Mouse (Mus musculus): ENCODE results near the gene Csf3r. TPM values are rescaled to one million over a fixed set of nuclear protein-coding genes. Genes with fewer than 3 reads are reported as not detected.

Gene Csf3r
- total and polyA plus RNA-seq, 2 experiments from 2014 or later, result 0.43 to 0.77 TPM

DNA sequence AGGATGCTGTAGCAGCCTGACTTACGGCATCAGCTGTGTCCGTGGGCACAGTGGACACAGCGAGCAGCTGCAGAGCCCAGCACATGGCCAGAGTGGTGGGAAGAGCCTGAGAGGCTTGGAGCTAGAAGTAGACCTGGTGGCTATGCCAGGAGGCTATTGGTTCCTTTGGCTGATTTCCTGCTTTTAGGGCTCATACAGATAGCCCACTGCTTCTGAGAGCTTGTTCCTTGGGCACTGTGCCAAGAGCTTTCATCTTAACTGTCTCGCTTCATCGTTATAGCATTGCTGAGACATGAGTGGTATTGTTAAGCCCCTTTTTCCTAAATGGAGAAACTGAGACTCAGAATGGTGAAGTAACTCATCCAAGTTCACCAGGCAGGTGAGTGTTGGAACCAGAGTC is 1.5 kb downstream of the Csf3r start:
- Histone ChIP-seq H3K27ac (ENCODE audit: low read depth, low read length) (no peak overlapping the region), H3K4me3 (ENCODE audit: low read depth, low read length) (no peak overlapping the region), H3K36me3 (ENCODE audit: insufficient read depth) (no peaks in the 10 kb centered on the region), H3K4me1 (ENCODE audit: insufficient read depth) (no peaks in the 10 kb centered on the region), H3K4me2 (ENCODE audit: low read depth) (no peak overlapping the region), H3K27me3 (ENCODE audit: insufficient read depth, low read length) (no peaks in the 10 kb centered on the region), H3K9ac (no peak overlapping the region), H3K9me3 (ENCODE audit: low read length) (no peaks in the 10 kb centered on the region)
- ATAC-seq, result no peak
- DNase-seq, result no peak
- TF ChIP-seq CTCF (IDR thresholded peaks at IDR 0.05; ENCODE audit: low read depth), result no peak
- 72% methylated on average over 5 of the region's 5 CpGs for WGBS

DNA sequence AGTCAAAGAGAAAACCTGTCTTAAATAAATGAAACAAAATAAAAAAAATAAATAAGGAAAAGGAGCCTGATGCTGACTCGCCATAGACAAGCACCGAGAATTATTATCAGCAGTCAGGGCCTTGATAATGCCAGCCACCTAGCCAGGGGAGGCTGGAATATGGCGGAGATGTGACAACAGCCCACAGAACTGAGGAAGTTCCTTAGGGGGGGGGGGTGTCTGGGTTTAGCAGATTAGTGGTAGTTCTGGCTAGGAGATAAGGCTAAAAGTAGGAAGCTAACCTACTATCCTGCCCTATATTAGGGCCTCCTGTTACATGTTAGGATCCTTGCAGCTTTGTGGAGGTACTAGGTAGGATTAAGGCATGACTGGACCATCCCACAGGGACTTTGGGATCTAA is 3.6 kb downstream of the Csf3r start:
- 90% methylated on average over 3 of the region's 3 CpGs for WGBS
- H3K27ac ChIP-seq (ENCODE audit: low read depth, low read length), result no peak overlapping the region
- no peak overlapping the region for H3K4me2 ChIP-seq (ENCODE audit: low read depth)
- no peak for TF ChIP-seq CTCF (IDR thresholded peaks at IDR 0.05; ENCODE audit: low read depth)
- DNase-seq (no peak), ATAC-seq (no peak)
- H3K27me3 ChIP-seq (ENCODE audit: insufficient read depth, low read length), result no peaks in the 10 kb centered on the region
- H3K36me3 ChIP-seq (ENCODE audit: insufficient read depth), result no peaks in the 10 kb centered on the region
- H3K9ac ChIP-seq, result no peak overlapping the region
- H3K4me1 ChIP-seq (ENCODE audit: insufficient read depth), result no peaks in the 10 kb centered on the region
- H3K9me3 ChIP-seq (ENCODE audit: low read length), result no peaks in the 10 kb centered on the region
- H3K4me3 ChIP-seq (ENCODE audit: low read depth, low read length), result no peak overlapping the region

DNA sequence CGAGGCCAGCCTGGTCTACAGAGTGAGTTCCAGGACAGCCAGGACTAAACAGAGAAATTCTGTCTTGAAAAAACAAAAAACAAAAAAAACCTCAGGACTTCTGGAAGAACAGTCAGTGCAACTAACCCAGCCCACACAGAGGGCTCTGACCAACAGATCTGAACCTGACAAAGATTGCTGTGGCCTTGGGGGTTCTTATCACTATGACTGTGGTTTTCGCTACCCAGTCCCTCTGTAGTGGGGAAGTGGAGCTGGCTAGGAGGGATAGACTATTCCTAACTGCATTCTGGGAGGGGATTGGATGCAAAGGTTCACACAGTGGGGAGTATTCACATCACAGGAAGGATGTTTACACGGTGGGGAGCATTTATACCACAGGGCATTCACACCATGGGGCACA is 4.7 kb downstream of the Csf3r start:
- DNase-seq (no peak), ATAC-seq (no peak)
- no peak overlapping the region for H3K4me2 ChIP-seq (ENCODE audit: low read depth)
- H3K4me1 ChIP-seq (ENCODE audit: insufficient read depth), result no peaks in the 10 kb centered on the region
- TF ChIP-seq CTCF (IDR thresholded peaks at IDR 0.05; ENCODE audit: low read depth), result no peak
- no peaks in the 10 kb centered on the region for H3K9me3 ChIP-seq (ENCODE audit: low read length)
- H3K27ac ChIP-seq (ENCODE audit: low read depth, low read length), result no peak overlapping the region
- H3K27me3 ChIP-seq (ENCODE audit: insufficient read depth, low read length), result no peaks in the 10 kb centered on the region
- no peak overlapping the region for H3K4me3 ChIP-seq (ENCODE audit: low read depth, low read length)
- 81% methylated on average over 3 of the region's 3 CpGs for WGBS
- H3K9ac ChIP-seq, result no peak overlapping the region
- H3K36me3 ChIP-seq (ENCODE audit: insufficient read depth), result no peaks in the 10 kb centered on the region

DNA sequence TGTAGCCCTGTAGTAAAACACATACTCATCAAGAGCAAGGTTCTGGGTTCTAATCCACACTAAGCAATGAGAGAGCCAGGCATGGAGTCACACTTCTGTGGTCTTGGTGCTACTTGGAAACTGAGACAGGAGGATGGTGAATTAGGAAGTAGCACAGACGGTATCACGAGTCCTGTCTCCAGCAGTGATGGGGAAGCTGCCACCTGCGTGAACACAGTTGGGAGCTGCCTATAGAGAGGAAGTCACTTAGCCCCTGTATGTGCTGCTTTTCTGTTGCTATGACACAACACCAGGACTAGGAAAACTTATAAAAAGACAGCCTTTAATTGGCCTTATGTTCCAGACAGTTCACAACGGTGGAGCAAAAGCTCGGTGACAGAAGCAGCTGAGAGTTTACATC is 6.4 kb downstream of the Csf3r start:
- no peak overlapping the region for H3K9ac ChIP-seq
- no peaks in the 10 kb centered on the region for H3K36me3 ChIP-seq (ENCODE audit: insufficient read depth)
- 63% methylated on average over 5 of the region's 5 CpGs for WGBS
- DNase-seq (no peak), ATAC-seq (no peak)
- H3K27me3 ChIP-seq (ENCODE audit: insufficient read depth, low read length), result no peaks in the 10 kb centered on the region
- H3K9me3 ChIP-seq (ENCODE audit: low read length), result no peaks in the 10 kb centered on the region
- H3K4me2 ChIP-seq (ENCODE audit: low read depth), result no peak overlapping the region
- H3K27ac ChIP-seq (ENCODE audit: low read depth, low read length), result no peak overlapping the region
- no peak for TF ChIP-seq CTCF (IDR thresholded peaks at IDR 0.05; ENCODE audit: low read depth)
- no peak overlapping the region for H3K4me3 ChIP-seq (ENCODE audit: low read depth, low read length)
- H3K4me1 ChIP-seq (ENCODE audit: insufficient read depth), result no peaks in the 10 kb centered on the region

DNA sequence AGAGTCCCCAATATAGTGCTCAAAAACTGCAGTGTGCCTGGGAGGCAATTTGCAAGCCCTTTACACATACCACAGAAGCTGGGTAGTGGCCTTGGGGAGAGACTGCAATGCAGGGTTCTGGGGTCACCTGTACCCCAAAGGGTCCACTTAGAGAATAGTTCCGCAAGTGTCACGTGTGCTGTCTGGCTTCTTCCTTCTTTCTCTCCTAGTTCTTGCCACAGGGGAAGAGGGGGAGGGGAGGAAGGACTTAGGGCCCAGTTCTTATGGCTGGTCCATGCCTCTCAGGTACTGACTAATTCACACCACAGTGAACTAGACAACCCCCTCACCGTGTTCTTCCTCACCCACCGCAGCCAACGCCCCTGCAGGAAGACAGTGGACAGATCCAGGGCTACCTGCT is 11.1 kb downstream of the Csf3r start:
- ATAC-seq (no peak), DNase-seq (no peak)
- TF ChIP-seq CTCF (IDR thresholded peaks at IDR 0.05; ENCODE audit: low read depth), result no peak
- H3K27me3 ChIP-seq (ENCODE audit: insufficient read depth, low read length), result no peaks in the 10 kb centered on the region
- H3K36me3 ChIP-seq (ENCODE audit: insufficient read depth), result no peaks in the 10 kb centered on the region
- H3K9me3 ChIP-seq (ENCODE audit: low read length), result no peaks in the 10 kb centered on the region
- no peak overlapping the region for H3K4me2 ChIP-seq (ENCODE audit: low read depth)
- H3K9ac ChIP-seq, result no peak overlapping the region
- WGBS, result 90% methylated on average over 5 of the region's 5 CpGs
- no peak overlapping the region for H3K4me3 ChIP-seq (ENCODE audit: low read depth, low read length)
- no peak overlapping the region for H3K27ac ChIP-seq (ENCODE audit: low read depth, low read length)
- no peaks in the 10 kb centered on the region for H3K4me1 ChIP-seq (ENCODE audit: insufficient read depth)

DNA sequence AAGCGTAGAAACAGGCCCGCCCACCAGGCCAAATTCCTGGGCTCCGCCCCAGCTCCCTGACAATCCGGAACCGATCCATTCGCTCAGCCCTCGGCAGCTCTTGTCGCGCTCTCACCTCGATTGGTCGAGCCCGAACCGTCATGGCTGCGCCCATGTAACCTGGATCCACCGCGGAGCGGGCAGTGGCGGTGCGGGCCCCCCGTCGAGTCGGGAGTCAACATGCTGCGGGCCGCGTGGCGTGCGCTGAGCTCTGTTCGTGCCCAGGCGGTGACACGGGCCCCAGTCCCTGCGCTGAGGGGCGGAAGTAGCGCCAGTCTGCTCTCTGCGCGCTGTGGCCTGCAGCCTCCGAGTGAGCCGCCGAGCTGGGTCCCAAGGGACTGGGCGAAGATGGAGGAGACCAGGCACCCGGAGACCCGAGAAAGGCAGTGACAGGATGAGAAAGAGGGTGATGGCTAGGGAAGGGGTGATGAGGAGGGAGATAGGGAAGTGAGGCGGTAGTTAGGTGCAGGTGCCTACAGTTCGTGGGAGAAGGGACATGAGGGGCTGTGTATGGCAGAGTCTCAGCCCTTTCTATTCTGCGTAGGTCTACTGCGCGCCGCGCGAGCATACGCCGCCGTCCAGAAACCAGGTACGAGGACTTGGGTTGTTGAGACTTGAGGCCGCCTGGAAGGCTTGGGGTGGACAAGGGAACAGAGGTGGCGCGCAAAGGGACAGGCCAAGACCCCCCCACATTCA is 22.7 kb downstream of the Csf3r start, which contains the start of gene Mrps15:
Gene Mrps15, plus strand, starts transcription at position 75 of the 735 bp plus-strand sequence.
- no peaks in the 10 kb centered on the region for H3K27me3 ChIP-seq (ENCODE audit: insufficient read depth, low read length)
- H3K4me1 ChIP-seq (ENCODE audit: insufficient read depth), result peaks cover 5% of the 10 kb centered on the region; the same call in 1 of the 2 replicates
- peak within 1 kb of the TSS; percentile 91 for H3K4me2 ChIP-seq (ENCODE audit: low read depth)
- under 1% methylated on average over 56 of the region's 56 CpGs for WGBS
- peak within 1 kb of the TSS; percentile 66 for H3K9ac ChIP-seq
- H3K9me3 ChIP-seq (ENCODE audit: low read length), result no peaks in the 10 kb centered on the region
- ATAC-seq (peak; percentile 99), DNase-seq (peak; percentile 93)
- H3K4me3 ChIP-seq (ENCODE audit: low read depth, low read length), result peak within 1 kb of the TSS; percentile 69
- TF ChIP-seq CTCF (IDR thresholded peaks at IDR 0.05; ENCODE audit: low read depth), result no peak
- H3K36me3 ChIP-seq (ENCODE audit: insufficient read depth), result peaks cover 19% of the 10 kb centered on the region
- peak within 1 kb of the TSS; percentile 73 for H3K27ac ChIP-seq (ENCODE audit: low read depth, low read length)

DNA sequence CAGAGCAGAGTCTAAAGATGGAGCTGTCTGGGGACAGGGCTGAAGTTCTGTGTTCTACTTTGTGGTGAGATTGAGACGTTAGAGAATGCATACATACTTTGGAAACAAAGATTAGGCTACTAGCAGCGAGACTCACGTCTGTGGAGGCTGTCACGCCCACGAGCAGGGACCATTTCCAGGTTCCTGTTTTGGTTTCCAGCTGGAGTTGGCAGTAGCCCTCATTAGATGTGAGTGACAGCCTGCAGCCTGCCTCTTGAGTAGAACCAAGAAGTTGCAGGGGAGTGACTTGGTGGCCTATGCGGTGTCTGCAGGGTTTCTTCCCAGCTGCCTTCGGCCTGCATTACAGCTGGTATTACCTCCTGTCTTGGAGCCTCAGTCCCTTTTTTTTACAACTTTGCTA is 27.3 kb downstream of the Csf3r start:
- no peak for TF ChIP-seq CTCF (IDR thresholded peaks at IDR 0.05; ENCODE audit: low read depth)
- DNase-seq, result no peak
- H3K36me3 ChIP-seq (ENCODE audit: insufficient read depth), result peaks cover 58% of the 10 kb centered on the region

More for the DNA sequence above, 27.3 kb downstream of the Csf3r start:
- H3K4me2 ChIP-seq (ENCODE audit: low read depth), result no peak overlapping the region
- no peak overlapping the region for H3K27ac ChIP-seq (ENCODE audit: low read depth, low read length)
- H3K4me3 ChIP-seq (ENCODE audit: low read depth, low read length), result no peak overlapping the region
- no peak for ATAC-seq
- no peaks in the 10 kb centered on the region for H3K9me3 ChIP-seq (ENCODE audit: low read length)
- 69% methylated on average over 7 of the region's 7 CpGs for WGBS
- no peak overlapping the region for H3K9ac ChIP-seq
- H3K27me3 ChIP-seq (ENCODE audit: insufficient read depth, low read length), result no peaks in the 10 kb centered on the region
- peaks cover 5% of the 10 kb centered on the region; the same call in 1 of the 2 replicates for H3K4me1 ChIP-seq (ENCODE audit: insufficient read depth)

Data from forebrain, postnatal 0 days (tissue).